Mouse (Mus musculus): ENCODE results near the gene Bcas3. TPM values are rescaled to one million over a fixed set of nuclear protein-coding genes. Genes with fewer than 3 reads are reported as not detected.

The Bcas3 gene
- polyA plus RNA-seq, 1 experiment from 2014 or later = 31.5 TPM

GRCm38 (mm10) chr11:85812201-85812966, 459.4 kb downstream of the Bcas3 start:
- WGBS = 61% methylated on average over 12 of the region's 12 CpGs
- H3K36me3 ChIP-seq (ENCODE audit: insufficient read depth, low read length) = no peaks in the 10 kb centered on the region
- H3K27ac ChIP-seq = 0 out of 2 replicates have a peak overlapping the region, but pooled peaks have one; percentile 50
- H3K4me1 ChIP-seq (replicated peaks; ENCODE audit: insufficient read depth, low read length) = no peaks in the 10 kb centered on the region; the same call in 1 of the 2 replicates
- ATAC-seq (replicated peaks; ENCODE audit: low FRiP score, low read depth) (peak; percentile 57; the same call in 1 of the 2 replicates), DNase-seq (ENCODE audit: low spot score) (peak; percentile 27)
- H3K9ac ChIP-seq (ENCODE audit: low read depth, low read length) = no peak overlapping the region
- H3K4me2 ChIP-seq (ENCODE audit: low read length) = no peak overlapping the region
- no peak overlapping the region for H3K4me3 ChIP-seq (replicated peaks; ENCODE audit: low read depth, low read length)
- H3K27me3 ChIP-seq (ENCODE audit: insufficient read depth, low read length) = no peaks in the 10 kb centered on the region
- no peaks in the 10 kb centered on the region for H3K9me3 ChIP-seq (replicated peaks; ENCODE audit: low read length)
- TF ChIP-seq CTCF (IDR thresholded peaks at IDR 0.05; ENCODE audit: low read depth) = no peak

- Histone ChIP-seq H3K9me3 (replicated peaks; ENCODE audit: low read length) (no peaks in the 10 kb centered on the region), H3K27ac (no peak overlapping the region), H3K9ac (ENCODE audit: low read depth, low read length) (no peak overlapping the region), H3K4me1 (replicated peaks; ENCODE audit: insufficient read depth, low read length) (no peaks in the 10 kb centered on the region; the same call in 1 of the 2 replicates), H3K4me3 (replicated peaks; ENCODE audit: low read depth, low read length) (no peak overlapping the region), H3K27me3 (ENCODE audit: insufficient read depth, low read length) (no peaks in the 10 kb centered on the region), H3K36me3 (ENCODE audit: insufficient read depth, low read length) (no peaks in the 10 kb centered on the region), H3K4me2 (ENCODE audit: low read length) (no peak overlapping the region)
- 43% methylated on average over 4 of the region's 4 CpGs for WGBS
- ATAC-seq (replicated peaks; ENCODE audit: low FRiP score, low read depth) (no peak), DNase-seq (ENCODE audit: low spot score) (no peak)
- TF ChIP-seq CTCF (IDR thresholded peaks at IDR 0.05; ENCODE audit: low read depth) = no peak
These were observed 461.7 kb downstream of the Bcas3 start for GRCm38 (mm10) chr11:85814678-85815077.

GRCm38 (mm10) chr11:85816471-85816870, 463.5 kb downstream of the Bcas3 start:
- DNase-seq (ENCODE audit: low spot score) = no peak
- H3K4me1 ChIP-seq (replicated peaks; ENCODE audit: insufficient read depth, low read length) = peaks cover 3% of the 10 kb centered on the region
- 64% methylated on average over 5 of the region's 5 CpGs for WGBS

GRCm38 (mm10) chr11:85818401-85818800, 465.4 kb downstream of the Bcas3 start:
- no peak for TF ChIP-seq CTCF (IDR thresholded peaks at IDR 0.05; ENCODE audit: low read depth)
- Histone ChIP-seq H3K27ac (no peak overlapping the region), H3K36me3 (ENCODE audit: insufficient read depth, low read length) (no peaks in the 10 kb centered on the region), H3K9me3 (replicated peaks; ENCODE audit: low read length) (no peaks in the 10 kb centered on the region), H3K27me3 (ENCODE audit: insufficient read depth, low read length) (no peaks in the 10 kb centered on the region), H3K9ac (ENCODE audit: low read depth, low read length) (no peak overlapping the region), H3K4me2 (ENCODE audit: low read length) (no peak overlapping the region), H3K4me1 (replicated peaks; ENCODE audit: insufficient read depth, low read length) (peaks cover 9% of the 10 kb centered on the region), H3K4me3 (replicated peaks; ENCODE audit: low read depth, low read length) (no peak overlapping the region)
- ATAC-seq (replicated peaks; ENCODE audit: low FRiP score, low read depth) (no peak), DNase-seq (ENCODE audit: low spot score) (no peak)
- WGBS = 78% methylated on average over 3 of the region's 3 CpGs

More at GRCm38 (mm10) chr11:85816471-85816870, 463.5 kb downstream of the Bcas3 start:
- H3K9ac ChIP-seq (ENCODE audit: low read depth, low read length) = no peak overlapping the region
- no peak overlapping the region for H3K27ac ChIP-seq
- H3K4me2 ChIP-seq (ENCODE audit: low read length) = no peak overlapping the region
- no peaks in the 10 kb centered on the region for H3K9me3 ChIP-seq (replicated peaks; ENCODE audit: low read length)
- ATAC-seq (replicated peaks; ENCODE audit: low FRiP score, low read depth) = no peak
- H3K4me3 ChIP-seq (replicated peaks; ENCODE audit: low read depth, low read length) = no peak overlapping the region
- no peak for TF ChIP-seq CTCF (IDR thresholded peaks at IDR 0.05; ENCODE audit: low read depth)
- H3K27me3 ChIP-seq (ENCODE audit: insufficient read depth, low read length) = no peaks in the 10 kb centered on the region
- no peaks in the 10 kb centered on the region for H3K36me3 ChIP-seq (ENCODE audit: insufficient read depth, low read length)

GRCm38 (mm10) chr11:85820959-85821358, 468.0 kb downstream of the Bcas3 start:
- no peak overlapping the region for H3K4me2 ChIP-seq (ENCODE audit: low read length)
- WGBS = 73% methylated on average over 3 of the region's 3 CpGs
- ATAC-seq (replicated peaks; ENCODE audit: low FRiP score, low read depth) (no peak), DNase-seq (ENCODE audit: low spot score) (no peak)
- H3K4me1 ChIP-seq (replicated peaks; ENCODE audit: insufficient read depth, low read length) = peaks cover 16% of the 10 kb centered on the region; the same call in 1 of the 2 replicates
- H3K9me3 ChIP-seq (replicated peaks; ENCODE audit: low read length) = no peaks in the 10 kb centered on the region
- H3K27me3 ChIP-seq (ENCODE audit: insufficient read depth, low read length) = no peaks in the 10 kb centered on the region
- H3K4me3 ChIP-seq (replicated peaks; ENCODE audit: low read depth, low read length) = no peak overlapping the region
- H3K9ac ChIP-seq (ENCODE audit: low read depth, low read length) = no peak overlapping the region
- no peak for TF ChIP-seq CTCF (IDR thresholded peaks at IDR 0.05; ENCODE audit: low read depth)
- no peaks in the 10 kb centered on the region for H3K36me3 ChIP-seq (ENCODE audit: insufficient read depth, low read length)
- peak overlapping the region; percentile 64; the same call in 1 of the 2 replicates for H3K27ac ChIP-seq

GRCm38 (mm10) chr11:85821659-85822058, 468.7 kb downstream of the Bcas3 start:
- TF ChIP-seq CTCF (IDR thresholded peaks at IDR 0.05; ENCODE audit: low read depth) = no peak
- H3K4me2 ChIP-seq (ENCODE audit: low read length) = no peak overlapping the region
- peaks cover 22% of the 10 kb centered on the region; the same call in 1 of the 2 replicates for H3K4me1 ChIP-seq (replicated peaks; ENCODE audit: insufficient read depth, low read length)
- 68% methylated on average over 9 of the region's 9 CpGs for WGBS
- no peak overlapping the region for H3K9ac ChIP-seq (ENCODE audit: low read depth, low read length)
- no peaks in the 10 kb centered on the region for H3K36me3 ChIP-seq (ENCODE audit: insufficient read depth, low read length)
- ATAC-seq (replicated peaks; ENCODE audit: low FRiP score, low read depth) (peak; percentile 30; the same call in 1 of the 2 replicates), DNase-seq (ENCODE audit: low spot score) (no peak)
- no peaks in the 10 kb centered on the region for H3K27me3 ChIP-seq (ENCODE audit: insufficient read depth, low read length)
- H3K9me3 ChIP-seq (replicated peaks; ENCODE audit: low read length) = no peaks in the 10 kb centered on the region
- peak overlapping the region; percentile 64 for H3K27ac ChIP-seq
- no peak overlapping the region for H3K4me3 ChIP-seq (replicated peaks; ENCODE audit: low read depth, low read length)
